In the genomic region with DNA sequence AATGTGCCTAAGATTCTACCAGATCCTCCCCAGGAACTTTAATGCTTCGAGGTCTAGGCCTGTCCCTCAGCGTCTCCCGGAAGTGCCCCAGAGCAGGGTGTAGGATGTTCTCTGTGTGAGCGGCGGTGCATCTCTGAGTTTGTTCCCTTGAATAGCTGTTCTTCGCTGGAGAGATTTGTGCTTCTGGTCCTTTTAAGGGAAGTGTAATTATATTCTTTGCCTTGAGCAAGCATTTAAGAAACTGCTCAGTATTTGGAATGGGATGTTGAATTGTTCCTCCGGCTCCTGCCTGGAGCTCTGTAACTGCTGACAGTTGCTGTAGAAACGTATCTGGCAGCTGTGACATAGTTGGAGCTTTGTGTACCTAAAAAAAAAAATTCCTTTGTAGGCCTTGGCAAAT, we compare ENCODE assay signal across 18 mouse cellular contexts. TPM values are rescaled to one million over a fixed set of nuclear protein-coding genes. Genes with fewer than 3 reads are reported as not detected.
DNase-seq lines count a peak whose midpoint lies in the region; ATAC-seq lines count a peak whose summit lies in the region.
"Had no signal": no experiment of that assay in that cellular context is flagged by ENCODE, and none has a peak within 500 bp of the region (broad histone marks: within the 10 kb centered on the region; RNA-seq: fewer than 3 reads in every experiment).

No protein-coding gene starts in this region.

- H3K36me3 ChIP-seq in forebrain, embryonic 16.5 days (ENCODE audit: control insufficient read depth, insufficient read depth), result peaks cover 2% of the 10 kb centered on the region; the same call in 1 of the 2 replicates
- H3K36me3 ChIP-seq in midbrain, embryonic 11.5 days (ENCODE audit: control insufficient read depth, insufficient read depth, low read length), result peaks cover 8% of the 10 kb centered on the region

- DNase-seq in right cerebral cortex, postnatal 10 days (ENCODE audit: low spot score in 2 of 2), result peak; percentile 54 to 69
- no peak for DNase-seq in right cerebral cortex, postnatal 25 days
- peak; percentile 83 for DNase-seq in midbrain, embryonic 11.5 days (ENCODE audit: low spot score, missing footprints)
- no peak for DNase-seq in kidney, postnatal 36 days
- DNase-seq in testis, postnatal 14 days (ENCODE audit: low spot score), result no peak
- DNase-seq in thymus, adult 18-20 months, result no peak
- DNase-seq: cerebellum, postnatal 14 days; heart, adult 11 months; heart, postnatal 10 days; kidney, adult 11 months; liver, postnatal 0 days; thymus, postnatal 25 days had no signal

- peak; percentile 83 for ATAC-seq in forebrain, embryonic 16.5 days
- no peak for ATAC-seq in midbrain, embryonic 11.5 days (ENCODE audit: low FRiP score)
- ATAC-seq: liver, postnatal 0 days had no signal

- no peaks in the 10 kb centered on the region for H3K27me3 ChIP-seq in forebrain, embryonic 16.5 days (replicated peaks; ENCODE audit: control insufficient read depth, insufficient read depth, low read length)
- H3K27me3 ChIP-seq in midbrain, embryonic 11.5 days (ENCODE audit: control insufficient read depth, insufficient read depth, low read length), result no peaks in the 10 kb centered on the region
- H3K27me3 ChIP-seq: embryonic facial prominence, embryonic 13.5 days; limb, embryonic 12.5 days had no signal

- no peak overlapping the region for H3K9ac ChIP-seq in forebrain, embryonic 16.5 days (replicated peaks; ENCODE audit: low read depth, low read length)
- no peak overlapping the region for H3K9ac ChIP-seq in midbrain, embryonic 11.5 days (ENCODE audit: low read length)
- H3K9ac ChIP-seq: embryonic facial prominence, embryonic 13.5 days; limb, embryonic 12.5 days; liver, postnatal 0 days had no signal

- no peak overlapping the region for H3K4me3 ChIP-seq in forebrain, embryonic 16.5 days (replicated peaks; ENCODE audit: low read length)
- H3K4me3 ChIP-seq in midbrain, embryonic 11.5 days (ENCODE audit: low read depth, low read length), result no peak overlapping the region
- H3K4me3 ChIP-seq: embryonic facial prominence, embryonic 13.5 days; limb, embryonic 12.5 days had no signal

- H3K4me1 ChIP-seq in forebrain, embryonic 16.5 days (replicated peaks; ENCODE audit: control insufficient read depth, insufficient read depth, low read length), result peaks cover 12% of the 10 kb centered on the region
- 0 out of 2 replicates have a peak, but pooled peaks cover 2% of the 10 kb centered on the region for H3K4me1 ChIP-seq in midbrain, embryonic 11.5 days (ENCODE audit: control insufficient read depth, insufficient read depth, low read length)
- H3K4me1 ChIP-seq: embryonic facial prominence, embryonic 13.5 days; limb, embryonic 12.5 days had no signal

- no peaks in the 10 kb centered on the region for H3K9me3 ChIP-seq in forebrain, embryonic 16.5 days (ENCODE audit: control insufficient read depth, low read length)
- H3K9me3 ChIP-seq in midbrain, embryonic 11.5 days (ENCODE audit: control insufficient read depth, low read length), result no peaks in the 10 kb centered on the region
- H3K9me3 ChIP-seq: embryonic facial prominence, embryonic 13.5 days; limb, embryonic 12.5 days had no signal

- H3K4me2 ChIP-seq in forebrain, embryonic 16.5 days (ENCODE audit: low read length), result no peak overlapping the region
- H3K4me2 ChIP-seq in midbrain, embryonic 11.5 days, result no peak overlapping the region
- H3K4me2 ChIP-seq: embryonic facial prominence, embryonic 13.5 days; limb, embryonic 12.5 days had no signal

- H3K27ac ChIP-seq in forebrain, embryonic 16.5 days (ENCODE audit: low read length), result peak overlapping the region; percentile 86
- H3K27ac ChIP-seq in midbrain, embryonic 11.5 days (ENCODE audit: low read depth, low read length), result peak overlapping the region; percentile 69
- H3K27ac ChIP-seq: embryonic facial prominence, embryonic 13.5 days; limb, embryonic 12.5 days; macrophage had no signal

- WGBS in forebrain, embryonic 16.5 days, result 10% methylated on average over 8 of the region's 8 CpGs
- 53% methylated on average over 8 of the region's 8 CpGs for WGBS in midbrain, embryonic 11.5 days

RNA-seq across cellular contexts. Expression of a gene that starts 32.9 kb away (rescaled TPM):
- 47.8 and 51.0 TPM in 2 replicates for polyA plus RNA-seq in forebrain, embryonic 16.5 days (2015; fragmentation: Nextera tagmentation; extraction: Ambion mirVana)
- 62.9 and 63.9 TPM in 2 replicates for polyA plus RNA-seq in midbrain, embryonic 11.5 days (2014; fragmentation: Nextera tagmentation; extraction: Ambion mirVana)

RNA-seq across cellular contexts. Expression of a gene that starts 36.7 kb away (rescaled TPM):
- 8.2 and 10.3 TPM in 2 replicates for polyA plus RNA-seq in forebrain, embryonic 16.5 days (2015; fragmentation: Nextera tagmentation; extraction: Ambion mirVana)
- polyA plus RNA-seq in midbrain, embryonic 11.5 days (2014; fragmentation: Nextera tagmentation; extraction: Ambion mirVana), result 4.1 TPM in 2 replicates

RNA-seq across cellular contexts. Expression of a gene that starts 41.4 kb away (rescaled TPM):
- polyA plus RNA-seq in forebrain, embryonic 16.5 days (2015; fragmentation: Nextera tagmentation; extraction: Ambion mirVana), result not detected in 2 replicates
- polyA plus RNA-seq in midbrain, embryonic 11.5 days (2014; fragmentation: Nextera tagmentation; extraction: Ambion mirVana), result not detected in 2 replicates
- polyA plus RNA-seq: embryonic facial prominence, embryonic 13.5 days; frontal cortex, adult 2 months; large intestine, adult 2 months; limb, embryonic 12.5 days; liver, postnatal 0 days; macrophage had no signal

Comparison
In these comparisons a context has a peak if more than half of its experiments do, and no peak if none do; other contexts are left out.
1. DNase-seq: peak in right cerebral cortex, postnatal 10 days (2 of 2) and midbrain, embryonic 11.5 days (single experiment); none in right cerebral cortex, postnatal 25 days (single experiment), kidney, postnatal 36 days (0 of 2), testis, postnatal 14 days (single experiment) and thymus, adult 18-20 months (0 of 2).